In the genomic region with DNA sequence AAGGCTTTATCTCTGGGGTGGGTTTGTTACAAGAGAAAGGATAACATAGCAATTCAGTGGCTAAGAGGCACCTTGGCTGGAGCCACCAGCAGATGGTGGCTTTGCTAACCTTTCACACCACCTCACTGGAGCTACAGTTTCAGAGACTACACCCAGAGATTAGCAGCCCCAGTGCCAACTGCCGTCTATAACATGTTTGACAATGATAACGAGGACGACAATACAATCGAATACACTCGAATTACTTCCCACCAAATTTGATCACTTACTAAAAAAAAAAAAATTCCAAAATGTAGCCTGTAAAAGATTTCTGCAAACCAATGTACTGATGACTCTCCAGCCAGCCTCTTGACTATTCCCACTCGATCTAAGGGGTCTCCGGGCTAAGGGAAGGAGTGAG, we compare ENCODE assay signal across 22 mouse cellular contexts. TPM values are rescaled to one million over a fixed set of nuclear protein-coding genes. Genes with fewer than 3 reads are reported as not detected.
A peak's percentile ranks its signal among the peaks of the same experiment; 100 is the strongest.
DNase-seq lines count a peak whose midpoint lies in the region; ATAC-seq and TF ChIP-seq lines count a peak whose summit lies in the region.
"Had no signal": no experiment of that assay in that cellular context is flagged by ENCODE, and none has a peak within 500 bp of the region (broad histone marks: within the 10 kb centered on the region; RNA-seq: fewer than 3 reads in every experiment).

No protein-coding gene starts in this region.

- peak; percentile 86 to 97 for TF ChIP-seq EP300 in MEL (IDR thresholded peaks at IDR 0.05; ENCODE audit: low read depth in 1 of 2, low read length in 2 of 2)

- no peak overlapping the region for H3K9ac ChIP-seq in MEL (ENCODE audit: control insufficient read depth, low read depth, low read length, poor library complexity, severe bottlenecking)
- 0 out of 2 replicates have a peak overlapping the region, but pooled peaks have one; percentile 8 for H3K9ac ChIP-seq in liver, embryonic 12.5 days
- no peak overlapping the region for H3K9ac ChIP-seq in neural tube, embryonic 15.5 days (replicated peaks)
- H3K9ac ChIP-seq in forebrain, embryonic 14.5 days (ENCODE audit: low read length) = no peak overlapping the region
- H3K9ac ChIP-seq: forebrain, postnatal 0 days; hindbrain, embryonic 15.5 days; lung, embryonic 15.5 days had no signal

- TF ChIP-seq POLR2A in MEL (IDR thresholded peaks at IDR 0.05; ENCODE audit: control insufficient read depth in 1 of 2, insufficient read depth in 1 of 2, low read depth in 1 of 2, low read length in 2 of 2, poor library complexity in 1 of 2) = no peak

- H3K9me3 ChIP-seq in MEL (replicated peaks; ENCODE audit: insufficient read depth, low read length) = no peaks in the 10 kb centered on the region
- H3K9me3 ChIP-seq in liver, embryonic 12.5 days (replicated peaks) = no peaks in the 10 kb centered on the region
- H3K9me3 ChIP-seq in neural tube, embryonic 15.5 days (replicated peaks) = no peaks in the 10 kb centered on the region
- no peaks in the 10 kb centered on the region for H3K9me3 ChIP-seq in forebrain, embryonic 14.5 days (replicated peaks; ENCODE audit: control insufficient read depth, low read length)
- H3K9me3 ChIP-seq: forebrain, embryonic 10.5 days; hindbrain, embryonic 15.5 days; lung, embryonic 15.5 days had no signal

- peaks cover 0 to 53% of the 10 kb centered on the region in 2 experiments; a peak in 2 of 4 replicates for H3K36me3 ChIP-seq in MEL (ENCODE audit: control insufficient read depth in 1 of 2, insufficient read depth in 2 of 2, low read length in 2 of 2)
- peaks cover 20% of the 10 kb centered on the region for H3K36me3 ChIP-seq in liver, embryonic 12.5 days
- H3K36me3 ChIP-seq in neural tube, embryonic 15.5 days = peaks cover 28% of the 10 kb centered on the region
- peaks cover 11% of the 10 kb centered on the region; the same call in 1 of the 2 replicates for H3K36me3 ChIP-seq in forebrain, embryonic 14.5 days (ENCODE audit: control insufficient read depth, insufficient read depth, low read length)
- H3K36me3 ChIP-seq: lung, embryonic 15.5 days had no signal

- H3K27me3 ChIP-seq in MEL (ENCODE audit: control insufficient read depth in 1 of 2, insufficient read depth in 2 of 2, low read length in 2 of 2) = no peaks in the 10 kb centered on the region
- no peaks in the 10 kb centered on the region for H3K27me3 ChIP-seq in liver, embryonic 12.5 days (replicated peaks)
- no peaks in the 10 kb centered on the region for H3K27me3 ChIP-seq in neural tube, embryonic 15.5 days (replicated peaks)
- H3K27me3 ChIP-seq in forebrain, embryonic 14.5 days (replicated peaks; ENCODE audit: control insufficient read depth, insufficient read depth, low read length) = no peaks in the 10 kb centered on the region
- H3K27me3 ChIP-seq: hindbrain, embryonic 15.5 days; lung, embryonic 15.5 days had no signal

- no peak for TF ChIP-seq RAD21 in MEL (IDR thresholded peaks at IDR 0.05; ENCODE audit: low read depth, low read length)

- H3K4me3 ChIP-seq in MEL (ENCODE audit: control insufficient read depth in 1 of 2, insufficient read depth in 1 of 2, low read depth in 2 of 2, low read length in 2 of 2) = no peak overlapping the region
- H3K4me3 ChIP-seq in liver, embryonic 12.5 days = no peak overlapping the region
- H3K4me3 ChIP-seq in neural tube, embryonic 15.5 days (replicated peaks) = no peak overlapping the region
- H3K4me3 ChIP-seq in forebrain, embryonic 14.5 days (ENCODE audit: low read depth, low read length) = no peak overlapping the region
- H3K4me3 ChIP-seq: forebrain, embryonic 10.5 days; gastrocnemius, adult 2 months; hindbrain, embryonic 15.5 days; left cerebral cortex, adult 2 months; lung, embryonic 15.5 days had no signal

- peaks cover 27 to 51% of the 10 kb centered on the region in 2 experiments for H3K4me1 ChIP-seq in MEL (ENCODE audit: control insufficient read depth in 1 of 2, insufficient read depth in 2 of 2, low read length in 2 of 2)
- peaks cover 63% of the 10 kb centered on the region for H3K4me1 ChIP-seq in liver, embryonic 12.5 days
- no peaks in the 10 kb centered on the region; the same call in 1 of the 2 replicates for H3K4me1 ChIP-seq in neural tube, embryonic 15.5 days
- H3K4me1 ChIP-seq in forebrain, embryonic 14.5 days (ENCODE audit: control insufficient read depth, insufficient read depth, low read length) = no peaks in the 10 kb centered on the region
- H3K4me1 ChIP-seq: hindbrain, embryonic 15.5 days; lung, embryonic 15.5 days had no signal

- DNase-seq in MEL (ENCODE audit: low read depth, low spot score) = peak; percentile 76
- DNase-seq in thymus, adult 18-20 months = no peak
- DNase-seq in forebrain, embryonic 14.5 days (ENCODE audit: low spot score) = no peak
- DNase-seq: adrenal gland, postnatal 25 days; B cell, adult 2 months; forebrain, postnatal 0 days; gastrocnemius, adult 2 months; heart, postnatal 4 days; kidney, adult 2 months; layer of hippocampus, adult 9-11 months; lung, postnatal 36 days; thymus, postnatal 14 days had no signal

- no peak for TF ChIP-seq CTCF in MEL (IDR thresholded peaks at IDR 0.05 in 2 of 3, conservative IDR thresholded peaks at IDR 0.05 in 1 of 3; ENCODE audit: control insufficient read depth in 1 of 3, insufficient read depth in 1 of 3, low read depth in 2 of 3, low read length in 3 of 3, poor library complexity in 1 of 3, severe bottlenecking in 1 of 3)

- H3K79me2 ChIP-seq in MEL (ENCODE audit: control insufficient read depth, insufficient read depth, low read length, poor library complexity) = no peaks in the 10 kb centered on the region

- H3K4me2 ChIP-seq in liver, embryonic 12.5 days = peak overlapping the region; percentile 31
- no peak overlapping the region for H3K4me2 ChIP-seq in neural tube, embryonic 15.5 days
- H3K4me2 ChIP-seq in forebrain, embryonic 14.5 days (ENCODE audit: low read length) = no peak overlapping the region
- H3K4me2 ChIP-seq: hindbrain, embryonic 15.5 days; lung, embryonic 15.5 days had no signal

- peak overlapping the region; percentile 58 for H3K27ac ChIP-seq in MEL (ENCODE audit: control insufficient read depth, low read depth, low read length)
- H3K27ac ChIP-seq in liver, embryonic 12.5 days = peak overlapping the region; percentile 72; the same call in 1 of the 2 replicates
- no peak overlapping the region for H3K27ac ChIP-seq in neural tube, embryonic 15.5 days (replicated peaks)
- no peak overlapping the region for H3K27ac ChIP-seq in forebrain, embryonic 14.5 days (ENCODE audit: low read depth, low read length)
- H3K27ac ChIP-seq: forebrain, embryonic 10.5 days; gastrocnemius, adult 2 months; hindbrain, embryonic 15.5 days; kidney, postnatal 0 days; left cerebral cortex, adult 2 months; lung, embryonic 15.5 days; stomach, postnatal 0 days had no signal

- ATAC-seq in common myeloid progenitor, adult 5-6 weeks (replicated peaks; ENCODE audit: low read depth, poor library complexity, severe bottlenecking) = peak; percentile 47
- peak; percentile 86 for ATAC-seq in liver, embryonic 12.5 days
- ATAC-seq in megakaryocyte progenitor cell, adult 5-6 weeks (replicated peaks; ENCODE audit: poor library complexity) = peak; percentile 85
- ATAC-seq in neural tube, embryonic 15.5 days (ENCODE audit: low FRiP score) = no peak
- no peak for ATAC-seq in forebrain, embryonic 14.5 days
- ATAC-seq: forebrain, postnatal 0 days had no signal

- 35% methylated on average over 7 of the region's 7 CpGs for WGBS in liver, embryonic 12.5 days (ENCODE audit: insufficient replicate concordance)
- 89% methylated on average over 7 of the region's 7 CpGs for WGBS in neural tube, embryonic 15.5 days
- 86% methylated on average over 7 of the region's 7 CpGs for WGBS in forebrain, embryonic 14.5 days

TF ChIP-seq in MEL, 35 proteins besides CTCF, POLR2A, EP300 and RAD21:
- peak; percentile 80 for TF ChIP-seq ETS1 (IDR thresholded peaks at IDR 0.05; ENCODE audit: low read depth, low read length)
- peak; percentile 62; the same call in 1 of the 2 replicates for TF ChIP-seq SIN3A (IDR thresholded peaks at IDR 0.05; ENCODE audit: low read length)
- TF ChIP-seq HCFC1 (IDR thresholded peaks at IDR 0.05; ENCODE audit: low read depth, low read length) = no peak
- no peak for TF ChIP-seq GABPA (IDR thresholded peaks at IDR 0.05; ENCODE audit: low read depth, low read length)
- peak; percentile 88 for TF ChIP-seq MYB (IDR thresholded peaks at IDR 0.05; ENCODE audit: low read depth, low read length)
- TF ChIP-seq GATA1 (IDR thresholded peaks at IDR 0.05; ENCODE audit: low read depth, low read length) = peak; percentile 71; the same call in 1 of the 2 replicates
- TF ChIP-seq TAL1 (IDR thresholded peaks at IDR 0.05; ENCODE audit: low read length) = peak; percentile 73
- TF ChIP-seq MXI1 (IDR thresholded peaks at IDR 0.05; ENCODE audit: low read depth, low read length) = peak; percentile 30; the same call in 1 of the 2 replicates
- TF ChIP-seq ZNF384 (IDR thresholded peaks at IDR 0.05; ENCODE audit: low read depth, low read length) = peak; percentile 82
- no peak for TF ChIP-seq UBTF (IDR thresholded peaks at IDR 0.05; ENCODE audit: borderline replicate concordance, insufficient read depth, low read depth, low read length)
- TF ChIP-seq SMC3 (IDR thresholded peaks at IDR 0.05; ENCODE audit: low read depth, low read length) = no peak; the same call in 1 of the 2 replicates
- 0 out of 2 replicates have a peak, but pooled peaks have one; percentile 37 for TF ChIP-seq RCOR1 (IDR thresholded peaks at IDR 0.05; ENCODE audit: low read depth, low read length)
- no peak for TF ChIP-seq MYC (IDR thresholded peaks at IDR 0.05; ENCODE audit: low read depth, low read length)
- TF ChIP-seq TCF12 (IDR thresholded peaks at IDR 0.05; ENCODE audit: low read depth, low read length) = peak; percentile 89
- TF ChIP-seq ZKSCAN1 (IDR thresholded peaks at IDR 0.05; ENCODE audit: low read depth, low read length) = no peak
- TF ChIP-seq CHD2 (IDR thresholded peaks at IDR 0.05; ENCODE audit: low read length) = no peak

RNA-seq across cellular contexts. Expression of gene Scd1, which starts 12.7 kb away (rescaled TPM):
- 100 and 147 TPM in 2 replicates for total RNA-seq in MEL (2012; rRNA removed)
- 100 to 1,000 TPM in 1 of 2 experiments, not detected in 1; 183 TPM for polyA plus RNA-seq in MEL (2012; ENCODE audit: insufficient read depth in 1 of 2, insufficient read length in 2 of 2, low read depth in 1 of 2, low replicate concordance in 2 of 2, missing spikeins in 1 of 2)
- total RNA-seq in common myeloid progenitor, adult 5-6 weeks (2017) = 2.9 and 3.4 TPM in 2 replicates
- polyA plus RNA-seq in liver, embryonic 12.5 days (2016; fragmentation: Nextera tagmentation; extraction: Ambion mirVana) = 8.1 and 10.1 TPM in 2 replicates
- total RNA-seq in megakaryocyte progenitor cell, adult 5-6 weeks (2015) = 0.46 and 0.49 TPM in 2 replicates
- total RNA-seq in megakaryocyte progenitor cell, adult 5-6 weeks (2017) = 0.54 and 1.1 TPM in 2 replicates
- 7.5 and 8.5 TPM in 2 replicates for polyA plus RNA-seq in neural tube, embryonic 15.5 days (2015; fragmentation: Nextera tagmentation; extraction: Ambion mirVana)
- polyA plus RNA-seq in forebrain, embryonic 14.5 days (2014; fragmentation: Nextera tagmentation; extraction: Ambion mirVana) = 2.8 and 3.4 TPM in 2 replicates

Comparison
In these comparisons a context has a peak if more than half of its experiments do, and no peak if none do; other contexts are left out.
1. H3K27ac ChIP-seq: peak in MEL (single experiment) and liver, embryonic 12.5 days (single experiment); none in neural tube, embryonic 15.5 days (single experiment) and forebrain, embryonic 14.5 days (single experiment).
2. ATAC-seq: peak in common myeloid progenitor, adult 5-6 weeks (single experiment), liver, embryonic 12.5 days (single experiment) and megakaryocyte progenitor cell, adult 5-6 weeks (single experiment); none in neural tube, embryonic 15.5 days (single experiment) and forebrain, embryonic 14.5 days (single experiment).